Mouse (Mus musculus) liver, embryonic 18 days (tissue): ENCODE measurements around the gene Piezo1. TPM values are rescaled to one million over a fixed set of nuclear protein-coding genes. Genes with fewer than 3 reads are reported as not detected.

Experiments
- polyA plus RNA-seq: library from polyadenylated mRNA; depleted of rRNA; stranded (reverse); fragments of >200 nt; gene quantifications from 2 replicates; pipeline ENCODE4 v1.2.3, GENCODE M21; 2012; rRNA removed

Piezo1 gene
- polyA plus RNA-seq = 25.4 and 31.4 TPM in 2 replicates

GRCm38 (mm10) chr8:122551265-122552051 lies at the start of gene Piezo1:
Gene Piezo1, minus strand, starts transcription at chr8:122551329.

GRCm38 (mm10) chr8:122576648-122577022 lies 25.5 kb upstream of the Piezo1 start, which contains the start of gene Aprt:
Gene Aprt, minus strand, starts transcription at chr8:122576909.

GRCm38 (mm10) chr8:122567361-122568108 lies 16.4 kb upstream of the Piezo1 start, which contains the start of gene Cdt1:
Gene Cdt1, plus strand, starts transcription at chr8:122568015.

GRCm38 (mm10) chr8:122475580-122476320 lies 75.4 kb downstream of the Piezo1 start, which contains the start of the genes Rnf166 and Ctu2:
Gene Rnf166, minus strand, starts transcription at chr8:122476064.
Gene Ctu2, plus strand, starts transcription at chr8:122476143.

GRCm38 (mm10) chr8:122460524-122461472 lies 90.3 kb downstream of the Piezo1 start, which contains the start of gene Snai3:
Gene Snai3, minus strand, starts transcription at chr8:122460733.

GRCm38 (mm10) chr8:122443262-122444006 lies 107.7 kb downstream of the Piezo1 start, which contains the start of gene Mvd:
Gene Mvd, minus strand, starts transcription at chr8:122443422.

GRCm38 (mm10) chr8:122432443-122433268 lies 118.5 kb downstream of the Piezo1 start, which contains the start of gene Cyba:
Gene Cyba, minus strand, starts transcription at chr8:122432930.

Other genes starting within 250 kb of the Piezo1 start
- not detected in 2 replicates for gene Trhr2, start 190.6 kb downstream of the Piezo1 start, polyA plus RNA-seq
- gene Zc3h18, start 174.7 kb downstream of the Piezo1 start, polyA plus RNA-seq = 13.4 and 17.0 TPM in 2 replicates
- gene Il17c, start 129.3 kb downstream of the Piezo1 start, polyA plus RNA-seq = 0.05 TPM in 1 of 2 replicates, not detected in the other
- gene Cyba, start 118.4 kb downstream of the Piezo1 start, polyA plus RNA-seq = 107 and 119 TPM in 2 replicates
- gene Mvd, start 107.9 kb downstream of the Piezo1 start, polyA plus RNA-seq = 29.7 and 41.7 TPM in 2 replicates
- 0.84 and 0.85 TPM in 2 replicates for gene Snai3, start 90.6 kb downstream of the Piezo1 start, polyA plus RNA-seq
- 20.0 and 21.6 TPM in 2 replicates for gene Rnf166, start 75.3 kb downstream of the Piezo1 start, polyA plus RNA-seq
- gene Ctu2, start 75.2 kb downstream of the Piezo1 start, polyA plus RNA-seq = 10.9 and 11.2 TPM in 2 replicates
- gene Cdt1, start 16.7 kb upstream of the Piezo1 start, polyA plus RNA-seq = 26.5 and 28.6 TPM in 2 replicates
- 113 and 120 TPM in 2 replicates for gene Aprt, start 25.6 kb upstream of the Piezo1 start, polyA plus RNA-seq
- gene Galns, start 60.1 kb upstream of the Piezo1 start, polyA plus RNA-seq = 8.1 and 9.4 TPM in 2 replicates
- 34.3 and 38.9 TPM in 2 replicates for gene Trappc2l, start 60.3 kb upstream of the Piezo1 start, polyA plus RNA-seq
- not detected in 2 replicates for gene Pabpn1l, start 71.4 kb upstream of the Piezo1 start, polyA plus RNA-seq
- 0.65 and 0.79 TPM in 2 replicates for gene Cbfa2t3, start 147.8 kb upstream of the Piezo1 start, polyA plus RNA-seq
- gene Acsf3, start 224.2 kb upstream of the Piezo1 start, polyA plus RNA-seq = 10.7 and 12.5 TPM in 2 replicates